Mouse (Mus musculus): Measurements from ENCODE around the gene Hoxd12.

Gene Hoxd12

GRCm38 (mm10) chr2:74679980-74680379 lies 5.2 kb downstream of the Hoxd12 start:
- in situ Hi-C loops (cut with MboI, MseI): loop anchor here (25.0 kb wide), 1 partner anchor 907 kb away; no protein-coding TSS in a partner anchor

DNA sequence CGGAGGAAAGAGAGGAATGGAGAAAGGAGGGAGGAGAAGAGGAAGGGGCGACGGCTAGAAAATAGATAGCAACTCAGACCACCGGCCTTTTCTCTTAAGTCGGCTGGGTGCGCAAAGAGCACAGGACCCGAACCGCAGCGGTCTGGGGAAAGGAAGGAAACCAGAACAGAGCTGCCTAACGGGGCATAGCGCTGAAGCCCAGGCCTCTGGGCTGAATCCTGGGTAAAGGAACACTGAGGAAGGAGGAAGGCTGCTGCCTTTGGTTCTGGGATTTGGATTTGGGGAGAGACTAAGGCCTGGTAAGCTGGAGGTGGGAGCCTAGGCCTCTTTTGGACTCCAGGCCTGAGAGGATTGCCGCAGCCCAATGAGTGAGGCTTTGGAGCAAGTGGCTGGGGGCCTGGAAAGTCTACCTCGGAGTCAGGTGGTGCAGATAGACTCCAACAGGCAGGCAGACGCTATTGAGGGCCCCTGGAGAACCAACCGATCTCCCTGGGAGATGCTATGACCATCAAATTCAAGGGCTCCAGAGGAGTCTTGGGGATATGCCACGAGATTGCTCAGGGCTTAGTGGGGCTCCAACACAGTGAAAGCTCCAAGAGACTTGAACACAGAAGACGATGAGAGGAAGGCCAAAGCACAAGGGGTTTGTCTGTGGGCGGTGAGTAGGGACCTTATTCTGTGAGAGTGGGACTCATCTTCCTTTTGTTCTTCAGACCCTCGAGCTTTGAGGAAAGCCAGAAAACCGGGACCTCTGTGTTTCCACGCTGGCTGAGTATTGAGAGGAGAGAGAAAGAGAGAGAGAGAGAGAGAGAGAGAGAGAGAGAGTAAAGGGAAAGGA lies 6.0 kb downstream of the Hoxd12 start:
- in situ Hi-C loops (cut with MboI, MseI): loop anchor here (25.0 kb wide), 1 partner anchor 907 kb away; no protein-coding TSS in a partner anchor

DNA sequence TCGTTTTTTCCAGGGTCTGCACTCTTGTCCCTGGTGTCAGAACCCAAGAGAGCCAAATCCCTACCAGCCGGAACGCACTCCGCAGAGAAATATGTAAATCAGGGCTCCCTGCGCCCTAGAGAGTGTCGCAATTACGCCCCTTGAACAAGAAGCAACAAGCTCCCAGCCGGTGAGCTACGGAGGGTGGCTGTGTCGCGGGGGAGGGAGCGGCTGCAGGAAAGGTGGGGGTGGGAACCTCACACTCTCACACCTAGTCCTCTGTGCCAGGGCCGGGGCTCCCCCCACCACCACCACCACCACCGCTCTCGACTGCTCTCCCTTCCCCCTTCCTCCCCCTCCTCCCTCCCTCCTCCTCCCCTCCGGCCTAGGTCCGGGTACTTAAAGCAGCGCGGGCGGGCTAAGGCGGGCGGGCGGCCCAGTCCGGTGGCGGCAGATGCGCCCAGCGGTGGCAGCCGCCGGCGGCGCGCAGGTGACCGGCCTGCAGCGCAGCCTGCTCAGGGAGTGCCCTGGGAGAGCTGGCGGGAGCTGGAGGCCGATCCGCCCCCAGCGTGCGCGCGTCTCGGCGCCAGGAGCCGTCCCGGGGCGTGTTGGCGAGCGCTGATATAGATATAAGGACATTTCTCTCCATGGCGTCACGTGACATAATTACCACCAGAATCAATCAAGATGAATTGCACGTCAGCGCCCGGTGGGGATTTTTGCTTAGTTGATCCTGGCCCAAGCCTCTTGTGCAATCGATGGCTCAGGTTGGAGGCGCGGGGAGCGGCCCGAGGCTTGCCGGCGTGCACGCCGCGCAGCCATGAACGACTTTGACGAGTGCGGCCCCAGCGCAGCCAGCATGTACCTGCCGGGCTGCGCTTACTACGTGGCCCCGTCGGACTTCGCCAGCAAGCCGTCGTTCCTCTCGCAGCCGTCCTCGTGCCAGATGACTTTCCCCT lies 7.0 kb downstream of the Hoxd12 start:
- in situ Hi-C loops (cut with MboI, MseI): loop anchor here (25.0 kb wide), 1 partner anchor 905 kb away; no protein-coding TSS in a partner anchor

GRCm38 (mm10) chr2:74682796-74683195 lies 8.0 kb downstream of the Hoxd12 start:
- in situ Hi-C loops (cut with MboI, MseI): loop anchor here (25.0 kb wide), 1 partner anchor 905 kb away; no protein-coding TSS in a partner anchor

DNA sequence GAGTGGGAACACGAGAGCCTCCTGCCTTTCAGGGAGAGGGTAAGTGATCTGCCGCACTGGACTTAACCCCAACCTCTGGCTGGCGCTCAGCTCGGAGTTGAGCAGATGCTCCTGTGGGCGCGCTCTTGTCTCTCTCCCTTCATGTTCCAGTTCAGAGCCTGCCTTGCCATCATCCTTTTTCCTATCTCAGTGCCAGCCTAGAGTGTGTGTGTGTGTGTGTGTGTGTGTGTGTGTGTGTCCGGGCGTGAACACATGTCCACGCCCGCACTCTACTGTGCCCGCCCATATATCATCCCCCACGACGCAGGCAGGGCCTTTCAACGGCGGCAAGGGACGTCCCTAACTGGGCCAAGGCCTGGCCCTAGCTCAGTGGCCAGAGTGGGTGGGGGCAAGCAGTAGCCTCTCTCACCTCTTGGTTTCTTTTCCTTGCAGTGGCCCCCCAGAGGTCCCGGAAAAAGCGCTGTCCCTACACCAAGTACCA lies 8.7 kb downstream of the Hoxd12 start:
- in situ Hi-C loops (cut with MboI, MseI): loop anchor here (25.0 kb wide), 1 partner anchor 904 kb away; no protein-coding TSS in a partner anchor

- in situ Hi-C loops (cut with MboI, MseI): loop anchor here (25.0 kb wide), 1 partner anchor 903 kb away; no protein-coding TSS in a partner anchor
Observed at GRCm38 (mm10) chr2:74684106-74684505, 9.3 kb downstream of the Hoxd12 start.

GRCm38 (mm10) chr2:74685059-74685603 lies 10.3 kb downstream of the Hoxd12 start:
- in situ Hi-C loops (cut with MboI, MseI): loop anchor here (25.0 kb wide), 1 partner anchor 902 kb away; no protein-coding TSS in a partner anchor

DNA sequence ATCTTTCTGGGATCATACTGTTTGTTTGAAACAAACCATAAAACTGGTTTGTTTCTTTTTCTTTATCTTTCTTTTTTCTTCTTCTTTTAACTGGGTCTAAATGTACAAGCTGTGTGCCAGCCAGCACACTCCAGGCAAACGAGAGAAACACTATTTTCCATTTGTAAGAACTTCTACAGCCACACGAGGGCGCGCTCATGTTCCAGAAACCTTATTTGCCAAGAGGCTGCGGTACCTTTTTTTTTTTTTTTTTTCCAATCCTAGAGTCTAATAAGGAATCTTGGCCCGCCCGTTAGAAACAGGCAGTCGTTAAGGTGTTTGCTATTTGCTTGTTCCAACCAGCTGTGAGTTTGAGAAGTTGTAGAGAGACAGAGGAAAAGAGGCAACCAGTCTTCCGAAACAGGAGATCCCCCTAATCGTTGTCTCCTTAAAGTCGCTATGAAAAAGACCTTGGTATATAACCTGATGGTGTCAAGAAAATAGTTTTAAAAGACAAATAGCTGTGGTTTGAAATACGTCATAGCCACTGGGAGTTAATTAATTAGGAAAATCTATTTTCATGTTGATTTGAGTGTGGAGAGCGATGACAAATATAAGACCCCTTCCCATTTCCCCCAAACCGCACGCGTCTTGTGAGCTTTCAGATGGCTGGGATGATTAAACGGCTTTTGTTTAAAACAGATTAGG lies 11.6 kb downstream of the Hoxd12 start:
- in situ Hi-C loops (cut with MboI, MseI): loop anchor here (25.0 kb wide), 1 partner anchor 901 kb away; no protein-coding TSS in a partner anchor

DNA sequence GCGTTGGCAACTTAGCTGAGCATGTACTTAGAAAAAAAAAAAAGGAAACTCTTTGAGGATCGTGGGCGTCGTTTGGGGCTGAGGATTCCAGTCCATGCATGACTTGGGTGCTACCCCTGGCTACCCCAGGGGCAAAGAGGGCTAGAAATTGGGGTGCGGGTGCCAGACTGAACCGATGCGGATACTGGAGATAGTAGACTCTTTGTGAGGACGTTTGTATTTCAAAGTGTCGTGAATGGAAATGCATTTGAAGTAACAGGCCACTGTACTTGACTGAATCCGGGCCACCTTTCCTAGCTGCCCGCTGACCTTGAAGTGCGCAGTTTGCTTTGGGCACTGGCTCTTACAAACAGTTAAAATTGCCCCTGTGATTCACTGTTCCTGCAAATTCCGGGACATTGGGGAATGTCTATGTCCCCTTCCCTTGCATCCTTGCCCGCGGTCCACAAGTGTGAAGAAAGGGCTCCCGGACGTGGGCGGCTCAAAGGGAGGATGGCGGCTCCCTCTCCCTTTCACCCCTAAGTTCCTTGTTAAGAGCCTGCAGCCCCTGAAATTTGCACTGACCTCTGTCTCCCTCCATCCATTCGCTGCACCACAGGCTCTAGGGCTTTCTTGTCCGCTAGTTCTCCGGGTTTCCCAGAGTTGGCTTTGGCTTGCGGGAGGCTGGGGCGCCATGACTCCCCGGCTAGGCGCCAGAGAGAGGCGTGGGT lies 12.3 kb downstream of the Hoxd12 start:
- in situ Hi-C loops (cut with MboI, MseI): loop anchor here (25.0 kb wide), 1 partner anchor 900 kb away; no protein-coding TSS in a partner anchor

GRCm38 (mm10) chr2:74687698-74688555 lies 13.1 kb downstream of the Hoxd12 start:
- in situ Hi-C loops (cut with MboI, MseI): loop anchor here (25.0 kb wide), 1 partner anchor 899 kb away; no protein-coding TSS in a partner anchor

DNA sequence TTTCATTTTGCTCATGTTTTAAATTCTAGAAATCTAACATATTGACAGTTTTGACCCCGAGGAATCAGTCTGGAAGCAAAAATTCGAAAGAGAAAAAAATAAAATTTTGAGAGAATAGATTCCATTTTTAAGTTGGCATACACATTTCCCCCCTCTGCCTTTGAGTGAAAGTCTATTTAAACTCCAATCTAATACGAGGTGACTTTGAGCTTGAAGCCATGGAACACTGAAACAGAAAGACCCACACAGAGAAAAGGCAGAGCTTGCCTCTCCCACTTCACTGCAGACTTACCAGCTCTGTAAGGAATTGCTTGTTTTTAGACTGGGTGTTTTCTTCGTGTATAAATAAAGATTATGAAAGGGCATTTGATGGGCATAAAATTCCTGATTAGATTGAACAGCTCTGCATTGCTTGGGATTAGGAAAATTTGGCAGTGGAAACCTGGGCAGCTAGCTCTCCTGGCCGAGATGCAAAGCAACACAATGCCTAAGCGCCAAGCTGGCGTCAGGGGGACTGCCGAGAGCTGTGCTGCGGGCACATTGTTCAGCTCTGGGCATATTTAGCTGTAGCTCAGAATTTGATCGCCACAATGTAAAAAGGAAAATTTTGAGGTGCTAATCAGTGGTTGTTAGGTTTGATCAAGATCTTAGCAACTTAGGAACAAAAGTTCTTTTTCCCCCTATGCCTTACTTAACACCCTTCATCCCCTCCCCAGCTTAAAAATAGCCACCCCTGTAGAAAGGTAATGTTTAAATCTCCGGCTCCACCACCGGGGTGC lies 14.2 kb downstream of the Hoxd12 start:
- in situ Hi-C loops (cut with MboI, MseI): loop anchor here (25.0 kb wide), 1 partner anchor 898 kb away; no protein-coding TSS in a partner anchor

DNA sequence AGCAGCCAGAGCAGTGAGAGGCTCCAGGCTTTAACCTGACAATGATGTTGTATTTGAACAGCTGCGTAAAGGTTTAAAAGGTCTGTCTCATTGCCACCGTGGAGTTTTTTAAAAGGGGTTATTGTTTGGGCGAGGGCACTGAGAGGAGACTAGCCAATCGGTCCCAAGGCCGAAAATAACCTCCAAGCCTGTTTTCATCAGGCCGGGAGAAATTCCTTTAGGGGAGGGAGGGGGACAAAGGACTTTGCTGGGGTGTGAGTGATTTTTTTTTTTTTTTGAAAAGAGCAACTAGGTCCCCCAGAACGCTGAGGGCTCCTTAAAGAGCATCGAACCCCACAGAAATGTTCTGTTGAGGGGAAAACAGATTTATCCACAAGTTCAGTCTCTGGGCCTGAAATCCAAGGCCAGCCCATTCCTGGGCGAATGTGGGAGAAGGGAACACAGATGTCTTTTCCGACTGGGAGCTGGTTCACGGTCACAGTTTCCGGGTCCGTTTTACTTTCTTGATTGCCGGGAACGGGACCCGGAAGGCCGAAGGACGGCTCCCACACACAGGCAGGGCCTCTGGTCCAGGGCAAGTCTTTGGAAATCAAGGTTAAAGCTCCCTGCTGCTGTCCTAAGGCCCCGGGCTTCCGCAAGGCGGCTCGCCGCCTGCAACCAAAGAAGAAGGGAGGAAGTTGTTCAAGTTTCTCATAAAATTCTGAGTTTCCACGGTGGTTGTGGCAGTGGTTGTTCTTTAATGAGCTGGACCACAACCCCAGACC lies 14.9 kb downstream of the Hoxd12 start:
- in situ Hi-C loops (cut with MboI, MseI): loop anchor here (25.0 kb wide), 1 partner anchor 898 kb away; no protein-coding TSS in a partner anchor

GRCm38 (mm10) chr2:74690338-74690716 lies 15.5 kb downstream of the Hoxd12 start:
- in situ Hi-C loops (cut with MboI, MseI): loop anchor here (25.0 kb wide), 1 partner anchor 897 kb away; no protein-coding TSS in a partner anchor

DNA sequence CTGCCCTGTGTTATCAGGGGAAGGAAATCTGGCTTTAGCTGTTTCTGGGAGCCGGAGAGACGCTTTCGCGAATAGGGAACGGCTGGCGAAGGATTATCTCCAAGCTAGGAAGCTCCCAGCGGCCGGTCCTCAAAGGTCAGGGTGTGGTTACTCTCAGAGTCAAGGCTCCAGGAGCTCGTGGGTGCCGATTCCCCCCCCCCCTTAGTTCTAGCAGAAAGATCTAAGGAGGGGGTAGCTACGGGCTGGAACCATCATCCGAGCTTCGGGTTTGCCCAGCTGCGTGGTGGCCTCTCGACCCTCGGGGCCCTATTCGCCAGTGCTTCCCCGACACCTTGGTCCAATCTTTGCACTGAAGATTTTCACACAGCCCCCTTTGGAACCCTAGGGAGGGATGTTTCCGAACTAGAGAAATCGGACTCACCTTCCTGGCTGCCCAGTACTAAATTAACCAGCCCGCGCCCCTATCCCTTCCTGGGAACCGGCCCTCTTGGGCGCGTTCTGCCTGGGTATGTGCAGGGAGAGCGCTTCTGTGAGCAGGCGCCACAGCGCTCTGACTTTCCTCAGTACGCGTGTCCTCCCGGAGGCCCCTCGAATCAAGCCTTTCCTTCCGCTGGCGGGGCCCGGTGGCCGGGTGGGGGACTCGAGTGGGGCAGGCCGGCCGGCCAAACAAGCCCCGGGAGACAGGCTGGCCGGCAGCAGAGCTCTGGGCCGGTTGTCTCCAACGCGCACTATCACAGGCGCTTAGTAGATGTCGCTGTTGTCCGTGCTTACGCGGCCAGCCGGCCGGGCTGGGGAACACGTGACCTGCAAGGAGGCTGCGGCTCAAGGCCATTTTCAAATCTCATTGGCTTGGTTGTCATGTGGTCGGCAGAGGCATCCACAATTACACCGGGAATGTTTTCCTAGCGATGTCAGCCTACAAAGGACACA lies 16.5 kb downstream of the Hoxd12 start, which contains the start of gene Hoxd10:
Gene Hoxd10 (plus strand): TSS at position 903 of the 930 bp plus-strand sequence.
- in situ Hi-C loops (cut with MboI, MseI): loop anchor here (25.0 kb wide), 1 partner anchor 896 kb away; no protein-coding TSS in a partner anchor

DNA sequence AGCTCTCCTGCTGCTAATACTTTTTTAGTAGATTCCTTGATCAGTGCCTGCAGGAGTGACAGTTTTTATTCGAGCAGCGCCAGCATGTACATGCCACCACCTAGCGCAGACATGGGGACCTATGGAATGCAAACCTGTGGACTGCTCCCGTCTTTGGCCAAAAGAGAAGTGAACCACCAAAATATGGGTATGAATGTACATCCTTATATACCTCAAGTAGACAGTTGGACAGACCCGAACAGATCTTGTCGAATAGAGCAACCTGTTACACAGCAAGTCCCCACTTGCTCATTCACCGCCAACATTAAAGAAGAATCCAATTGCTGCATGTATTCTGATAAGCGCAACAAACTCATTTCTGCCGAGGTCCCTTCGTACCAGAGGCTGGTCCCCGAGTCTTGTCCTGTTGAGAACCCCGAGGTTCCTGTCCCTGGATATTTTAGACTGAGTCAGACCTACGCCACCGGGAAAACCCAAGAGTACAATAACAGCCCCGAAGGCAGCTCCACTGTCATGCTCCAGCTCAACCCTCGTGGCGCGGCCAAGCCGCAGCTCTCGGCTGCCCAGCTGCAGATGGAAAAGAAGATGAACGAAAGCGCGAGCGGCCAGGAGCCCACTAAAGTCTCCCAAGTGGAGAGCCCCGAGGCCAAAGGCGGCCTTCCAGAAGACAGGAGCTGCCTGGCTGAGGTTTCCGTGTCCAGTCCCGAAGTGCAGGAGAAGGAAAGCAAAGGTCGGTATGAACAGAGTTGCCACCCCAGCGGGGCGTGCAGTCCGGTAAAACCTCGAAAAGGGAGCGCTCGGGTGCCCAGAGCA lies 17.4 kb downstream of the Hoxd12 start:
- in situ Hi-C loops (cut with MboI, MseI): loop anchor here (25.0 kb wide), 1 partner anchor 895 kb away; no protein-coding TSS in a partner anchor

All from regulatory T cell (primary cell).